Mouse (Mus musculus) kidney, postnatal 25 days (tissue): ENCODE data around the gene Ppp1r21.

Experiments
- DNase-seq, 2 experiments: peaks; one replicate each; pipeline ENCODE4 v3.0.0; 2021; ENCODE audit warnings: mixed read lengths in 2 of 2

Ppp1r21 gene

GRCm38 (mm10) chr17:88578522-88579242 lies 48.8 kb downstream of the Ppp1r21 start:
- no peak for DNase-seq

GRCm38 (mm10) chr17:88580556-88580955 lies 50.6 kb downstream of the Ppp1r21 start:
- DNase-seq: no peak

- peak in 1 of 2 experiments; percentile 61 for DNase-seq
Measured at GRCm38 (mm10) chr17:88581511-88582021, 51.6 kb downstream of the Ppp1r21 start.

- DNase-seq: no peak
Measured at GRCm38 (mm10) chr17:88582999-88583398, 53.1 kb downstream of the Ppp1r21 start.

- DNase-seq: no peak
Measured at GRCm38 (mm10) chr17:88583411-88583810, 53.5 kb downstream of the Ppp1r21 start.

GRCm38 (mm10) chr17:88587371-88587770 lies 57.5 kb downstream of the Ppp1r21 start:
- no peak for DNase-seq

DNA sequence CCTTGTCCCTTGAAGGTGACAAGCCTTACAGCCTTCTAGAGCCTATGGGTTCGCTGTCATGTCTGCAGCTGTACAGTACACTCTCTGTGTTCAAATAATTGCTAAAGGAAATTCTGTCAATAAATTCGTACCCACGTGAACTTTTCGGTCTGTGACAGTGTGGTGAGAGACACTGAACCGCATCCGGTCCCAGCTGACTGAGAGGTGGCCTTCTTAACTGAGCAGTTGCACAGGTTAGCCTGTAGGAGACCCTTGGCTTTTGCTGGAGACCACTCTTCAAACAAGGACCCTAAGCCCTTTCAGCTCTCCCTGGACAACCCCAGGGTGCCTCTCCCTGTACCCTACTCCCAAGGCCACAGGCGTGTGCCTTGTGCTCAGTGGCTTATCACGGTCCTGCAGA lies 58.3 kb downstream of the Ppp1r21 start:
- no peak for DNase-seq

GRCm38 (mm10) chr17:88590251-88590650 lies 60.3 kb downstream of the Ppp1r21 start:
- DNase-seq: no peak

DNA sequence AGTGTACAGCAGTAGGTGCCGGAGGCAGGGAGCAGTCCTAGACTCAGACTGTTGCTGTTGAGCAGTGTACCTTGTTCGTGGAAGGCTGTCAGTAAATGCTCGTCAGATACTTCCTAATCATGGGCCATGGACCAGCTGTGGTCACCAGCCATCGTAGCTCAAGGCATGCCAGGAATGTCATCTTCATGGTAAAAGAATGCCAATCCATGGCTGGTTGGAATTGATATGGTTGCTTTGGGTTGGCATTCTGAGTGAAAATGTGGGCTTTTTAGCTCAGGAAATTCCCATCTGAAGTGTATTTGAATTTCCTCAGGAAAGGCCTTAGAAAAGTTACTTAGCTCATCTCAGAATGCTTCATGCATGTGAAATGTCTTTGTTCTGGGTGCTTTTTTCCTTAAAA lies 65.2 kb downstream of the Ppp1r21 start:
- DNase-seq: no peak

DNA sequence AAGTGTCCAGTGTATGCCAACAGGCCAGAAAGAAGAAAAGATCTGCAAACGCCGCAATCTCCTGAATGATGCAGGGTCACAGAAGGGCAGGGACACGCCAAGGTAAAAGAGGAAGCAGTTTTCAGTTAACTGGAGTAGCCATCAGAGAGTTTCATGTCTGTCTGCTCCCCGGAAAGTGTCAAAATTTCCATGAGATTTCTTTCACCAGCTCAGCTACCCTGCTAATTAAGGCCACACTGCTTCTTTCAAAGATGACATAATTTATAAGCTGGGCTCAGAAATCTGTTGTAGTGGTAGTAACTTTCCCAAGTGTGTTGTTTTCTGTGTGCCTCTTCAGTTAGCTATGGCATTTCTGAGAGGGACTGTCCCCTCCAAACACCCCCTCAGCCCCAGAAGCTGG lies 66.2 kb downstream of the Ppp1r21 start:
- no peak for DNase-seq

DNA sequence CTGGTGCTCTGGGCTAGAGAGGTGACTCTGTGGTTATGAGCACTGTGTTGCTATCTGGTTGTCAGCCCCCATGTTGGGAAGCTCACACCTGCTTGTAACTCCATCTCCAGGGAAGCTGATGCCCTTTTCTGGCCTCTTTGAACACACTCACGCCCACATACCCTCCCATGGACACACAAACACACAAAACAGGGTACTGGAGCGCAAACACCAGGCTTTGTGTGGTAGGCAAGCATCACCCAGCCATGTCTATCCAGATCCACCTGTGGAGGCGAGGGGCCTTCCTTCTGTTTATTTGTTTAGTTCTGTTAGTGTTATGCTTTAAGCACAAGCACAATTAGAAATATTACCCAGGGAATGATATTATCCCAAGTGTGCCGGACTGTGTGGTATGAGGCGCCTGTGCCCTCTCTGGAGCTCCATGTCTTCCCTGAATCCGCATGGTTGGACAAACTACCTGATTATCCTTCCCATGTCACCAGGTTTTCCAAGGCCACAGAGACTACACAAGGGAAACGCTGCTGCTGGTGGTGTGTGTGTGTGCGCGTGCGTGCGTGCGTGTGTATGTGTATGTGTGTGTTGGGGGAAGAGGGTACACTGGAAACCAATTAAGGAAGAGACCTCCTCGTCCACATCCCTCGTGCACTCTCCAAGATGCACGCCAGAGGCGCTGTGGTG lies 66.8 kb downstream of the Ppp1r21 start:
- no peak for DNase-seq

DNA sequence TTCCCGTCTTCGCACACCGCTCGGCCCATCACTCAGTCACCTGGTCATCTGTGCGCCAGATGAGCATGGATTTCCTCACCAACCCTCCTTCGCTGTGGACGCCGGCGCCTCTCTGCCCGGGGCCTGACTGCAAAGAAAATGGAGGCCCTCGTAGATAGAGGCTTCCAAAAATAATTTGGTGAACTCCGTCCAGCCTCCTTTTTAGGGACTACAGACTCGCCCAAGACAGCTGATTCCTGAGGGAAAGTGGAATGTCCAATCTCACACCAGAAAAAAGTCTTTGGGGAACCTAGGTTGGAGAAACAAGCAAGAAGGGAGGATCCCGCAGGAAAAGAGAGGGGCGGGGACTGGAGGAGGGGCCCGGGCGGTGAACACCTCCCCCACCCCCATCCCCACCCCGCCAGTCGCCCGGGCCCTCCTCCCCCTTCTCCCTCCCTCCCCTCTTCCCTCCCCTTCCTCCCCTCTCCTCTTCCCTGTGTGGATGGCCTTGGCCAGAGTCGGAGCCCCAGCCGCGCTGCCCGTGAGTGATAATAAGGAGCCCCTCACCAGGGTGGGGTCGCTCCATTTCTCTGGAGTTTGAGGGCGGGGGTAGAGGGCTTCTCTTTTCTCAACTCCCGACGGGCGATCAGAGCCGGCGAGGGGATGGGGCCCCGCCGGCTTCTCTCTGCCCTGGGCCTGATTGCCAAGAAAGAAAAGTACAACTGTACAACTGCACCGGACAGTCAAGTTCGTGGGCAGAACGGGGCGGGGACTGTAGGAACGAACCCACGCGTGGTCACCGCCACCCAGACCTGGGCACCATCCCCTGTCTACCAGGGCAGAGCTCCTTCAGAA lies 67.5 kb downstream of the Ppp1r21 start, which contains the start of gene Ston1:
Gene Ston1 (plus strand): TSS at position 463 of the 834 bp plus-strand sequence.
- peak; percentile 85 to 87 for DNase-seq

DNA sequence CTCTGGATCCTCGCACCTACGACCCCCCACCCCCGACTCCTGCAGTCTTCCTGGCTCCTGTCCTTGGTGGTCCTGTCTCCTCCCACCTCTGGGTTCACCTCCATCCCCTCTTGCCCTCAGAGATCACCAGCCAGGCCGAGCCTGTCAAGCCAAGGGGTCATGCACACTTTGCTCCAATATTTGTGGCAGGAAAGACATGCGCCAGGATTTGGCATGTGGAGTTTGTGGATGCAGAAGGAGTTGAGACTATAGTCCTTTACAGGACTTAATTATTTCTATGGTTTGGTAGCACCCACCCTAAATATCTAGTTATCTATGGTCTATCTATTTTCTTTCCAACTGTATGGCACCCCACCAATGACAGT lies 68.1 kb downstream of the Ppp1r21 start:
- no peak for DNase-seq

GRCm38 (mm10) chr17:88598570-88599368 lies 68.9 kb downstream of the Ppp1r21 start:
- no peak for DNase-seq

- DNase-seq: peak in 1 of 2 experiments; percentile 35
Measured at GRCm38 (mm10) chr17:88600492-88601026, 70.6 kb downstream of the Ppp1r21 start.

- DNase-seq: no peak
Measured at GRCm38 (mm10) chr17:88603943-88604342, 74.0 kb downstream of the Ppp1r21 start.

DNA sequence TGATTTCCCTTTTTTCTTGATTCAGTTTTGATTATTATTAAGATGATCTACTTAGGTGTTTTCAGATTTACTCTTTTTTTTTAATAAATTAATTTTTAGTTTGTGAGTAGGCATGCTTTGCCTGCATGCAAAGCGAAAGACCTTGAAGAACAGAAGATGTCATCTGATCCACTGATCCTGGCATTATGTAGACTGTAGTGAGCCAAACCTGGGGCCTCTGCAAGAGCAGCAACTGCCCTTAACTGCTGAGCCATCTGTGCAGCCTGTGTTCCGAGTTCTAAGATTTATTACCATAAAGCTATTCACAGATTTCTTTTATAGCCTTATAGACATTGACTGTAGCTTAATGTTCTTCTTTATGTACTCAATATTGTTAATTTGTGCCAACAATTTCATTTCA lies 76.1 kb downstream of the Ppp1r21 start:
- DNase-seq: no peak

DNA sequence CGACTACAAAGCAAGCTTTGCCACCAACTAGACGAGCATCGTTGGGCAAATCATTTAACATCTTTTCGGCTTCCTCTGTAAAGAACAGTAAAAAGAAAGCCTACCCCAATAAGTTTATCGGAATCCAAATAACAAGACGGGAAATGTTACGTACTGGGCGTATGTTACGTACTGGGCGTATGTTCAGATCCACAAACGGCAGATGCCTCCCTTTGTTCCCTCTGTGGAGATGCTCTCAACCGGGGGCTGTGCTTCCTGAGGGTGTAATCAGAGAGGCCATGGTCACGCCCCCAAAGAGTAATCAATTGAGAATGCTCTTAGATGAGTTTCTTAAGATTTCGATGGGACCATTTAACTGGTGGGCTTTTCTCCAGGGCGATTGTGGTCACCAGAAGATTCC lies 79.4 kb downstream of the Ppp1r21 start:
- DNase-seq: no peak

- no peak for DNase-seq
Measured at GRCm38 (mm10) chr17:88611057-88611456, 81.1 kb downstream of the Ppp1r21 start.

GRCm38 (mm10) chr17:88613172-88613571 lies 83.3 kb downstream of the Ppp1r21 start:
- no peak for DNase-seq

DNA sequence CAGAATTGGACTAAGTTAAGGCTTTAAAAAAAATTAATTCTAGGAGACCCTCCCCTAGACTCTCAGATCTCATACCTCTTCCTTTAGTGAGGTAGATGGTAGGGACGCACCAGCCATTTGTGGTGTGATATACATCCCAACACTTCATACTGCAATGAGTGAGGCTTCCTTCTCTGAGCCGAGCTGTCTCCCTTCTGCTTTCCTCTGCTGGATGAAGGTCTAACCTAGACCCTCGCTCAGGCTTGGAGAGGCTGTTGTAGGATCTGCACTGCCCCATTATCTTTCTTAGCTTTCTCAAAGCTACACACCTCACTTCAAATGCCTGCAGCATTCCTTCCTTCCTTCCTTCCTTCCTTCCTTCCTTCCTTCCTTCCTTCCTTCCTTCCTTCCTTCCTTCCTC lies 83.8 kb downstream of the Ppp1r21 start:
- no peak for DNase-seq

- DNase-seq: no peak
Measured at GRCm38 (mm10) chr17:88614234-88614633, 84.3 kb downstream of the Ppp1r21 start.
